ENCODE assay signal across 15 mouse cellular contexts in genomic region chr4:102886902-102887301, GRCm38 (mm10).
"Had no signal": no experiment of that assay in that cellular context is flagged by ENCODE, and none has a peak within 500 bp of the region (broad histone marks: within the 10 kb centered on the region; RNA-seq: fewer than 3 reads in every experiment).

No protein-coding gene starts in this region.

- H3K36me3 ChIP-seq: limb, embryonic 13.5 days; midbrain, embryonic 15.5 days; neural tube, embryonic 12.5 days had no signal

- H3K27ac ChIP-seq: limb, embryonic 13.5 days; liver, embryonic 14.5 days; midbrain, embryonic 15.5 days; neural tube, embryonic 12.5 days; stomach, postnatal 0 days had no signal

- DNase-seq: kidney, adult 8-10 months; kidney, postnatal 36 days; left cerebral cortex, postnatal 4 days; lung, adult 2 months; lung, postnatal 4 days; right cerebral cortex, postnatal 25 days; thymus, postnatal 14 days had no signal

- H3K27me3 ChIP-seq: limb, embryonic 13.5 days; megakaryocyte, embryonic 14.5 days; midbrain, embryonic 15.5 days; neural tube, embryonic 12.5 days had no signal

- ATAC-seq: intestine, postnatal 0 days; lung, postnatal 0 days; midbrain, embryonic 15.5 days had no signal

- H3K4me3 ChIP-seq: limb, embryonic 13.5 days; megakaryocyte, embryonic 14.5 days; midbrain, embryonic 15.5 days; neural tube, embryonic 12.5 days had no signal

- H3K4me1 ChIP-seq: limb, embryonic 13.5 days; megakaryocyte, embryonic 14.5 days; midbrain, embryonic 15.5 days; neural tube, embryonic 12.5 days had no signal
